In the genomic region with DNA sequence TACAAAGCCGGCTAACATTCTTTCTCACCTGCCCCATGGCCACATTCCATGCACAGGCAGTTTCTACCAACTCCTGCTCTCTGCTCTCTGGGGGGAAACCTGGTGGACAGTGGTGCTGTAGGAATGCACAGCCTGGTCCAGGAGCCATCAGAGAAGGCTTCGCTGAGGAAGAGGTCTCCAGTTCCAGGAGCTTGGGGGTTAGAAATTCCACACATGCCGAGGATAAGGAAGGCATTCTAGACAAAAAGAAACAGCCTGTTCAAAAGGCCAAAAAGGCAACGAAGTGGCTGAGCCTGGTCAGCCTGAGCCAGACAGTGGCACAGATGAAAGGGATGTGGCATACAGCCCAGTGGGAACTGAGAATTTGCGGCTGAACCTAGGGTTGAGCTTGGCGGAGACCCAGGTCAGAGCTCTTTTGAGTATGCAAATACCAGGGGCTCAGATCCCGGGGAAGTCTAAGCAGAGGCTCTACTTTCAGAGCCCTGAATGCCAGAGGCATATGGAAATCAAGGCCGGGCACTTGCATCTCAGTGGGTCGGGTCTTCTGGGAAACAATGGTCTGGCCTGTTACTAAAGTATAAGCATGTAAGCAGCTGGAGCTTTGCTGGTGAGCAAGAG, we compare ENCODE assay signal across 9 mouse cellular contexts. TPM values are rescaled to one million over a fixed set of nuclear protein-coding genes. Genes with fewer than 3 reads are reported as not detected.
DNase-seq lines count a peak whose midpoint lies in the region; ATAC-seq lines count a peak whose summit lies in the region.
"Had no signal": no experiment of that assay in that cellular context is flagged by ENCODE, and none has a peak within 500 bp of the region (broad histone marks: within the 10 kb centered on the region; RNA-seq: fewer than 3 reads in every experiment).

No protein-coding gene starts in this region.

- no peak overlapping the region for H3K4me2 ChIP-seq in kidney, embryonic 15.5 days
- no peak overlapping the region for H3K4me2 ChIP-seq in hindbrain, embryonic 13.5 days
- H3K4me2 ChIP-seq in midbrain, embryonic 16.5 days (ENCODE audit: low read length), result no peak overlapping the region
- no peak overlapping the region for H3K4me2 ChIP-seq in intestine, embryonic 16.5 days (ENCODE audit: low read depth, low read length)

- 0 out of 2 replicates have a peak, but pooled peaks cover 2% of the 10 kb centered on the region for H3K4me1 ChIP-seq in kidney, embryonic 15.5 days
- H3K4me1 ChIP-seq in hindbrain, embryonic 13.5 days (replicated peaks), result peaks cover 4% of the 10 kb centered on the region; the same call in 1 of the 2 replicates
- H3K4me1 ChIP-seq in midbrain, embryonic 16.5 days (ENCODE audit: control insufficient read depth, insufficient read depth, low read length), result no peaks in the 10 kb centered on the region; the same call in 1 of the 2 replicates
- H3K4me1 ChIP-seq in intestine, embryonic 16.5 days (ENCODE audit: control insufficient read depth, insufficient read depth, low read length), result no peaks in the 10 kb centered on the region

- no peak for ATAC-seq in kidney, embryonic 15.5 days (replicated peaks; ENCODE audit: low FRiP score)
- no peak; the same call in 1 of the 2 replicates for ATAC-seq in hindbrain, embryonic 13.5 days (ENCODE audit: low FRiP score)
- peak; percentile 67 for ATAC-seq in midbrain, embryonic 16.5 days
- ATAC-seq in intestine, embryonic 16.5 days, result no peak

- peaks cover 4% of the 10 kb centered on the region; the same call in 1 of the 2 replicates for H3K27me3 ChIP-seq in kidney, embryonic 15.5 days
- H3K27me3 ChIP-seq in hindbrain, embryonic 13.5 days, result 0 out of 2 replicates have a peak, but pooled peaks cover 5% of the 10 kb centered on the region
- H3K27me3 ChIP-seq in midbrain, embryonic 16.5 days (ENCODE audit: control insufficient read depth, insufficient read depth, low read depth, low read length), result no peaks in the 10 kb centered on the region; the same call in 1 of the 2 replicates
- no peaks in the 10 kb centered on the region for H3K27me3 ChIP-seq in intestine, embryonic 16.5 days (replicated peaks; ENCODE audit: control insufficient read depth, insufficient read depth, low read length)

- DNase-seq in kidney, adult 18-20 months, result peak; percentile 9
- DNase-seq in ES-CJ7 (ENCODE audit: low read depth, low spot score), result peak; percentile 60
- peak; percentile 18 for DNase-seq in embryo, embryonic 11 days
- DNase-seq in thymus, postnatal 0 days (ENCODE audit: low spot score), result no peak

- no peak overlapping the region for H3K9ac ChIP-seq in kidney, embryonic 15.5 days
- no peak overlapping the region for H3K9ac ChIP-seq in hindbrain, embryonic 13.5 days
- H3K9ac ChIP-seq in midbrain, embryonic 16.5 days (ENCODE audit: low read depth, low read length), result no peak overlapping the region
- H3K9ac ChIP-seq in intestine, embryonic 16.5 days (ENCODE audit: low read depth, low read length), result no peak overlapping the region

- no peak overlapping the region for H3K4me3 ChIP-seq in kidney, embryonic 15.5 days (replicated peaks)
- no peak overlapping the region for H3K4me3 ChIP-seq in hindbrain, embryonic 13.5 days
- H3K4me3 ChIP-seq in midbrain, embryonic 16.5 days (ENCODE audit: low read depth, low read length), result no peak overlapping the region
- no peak overlapping the region for H3K4me3 ChIP-seq in intestine, embryonic 16.5 days (ENCODE audit: low read length)

- H3K27ac ChIP-seq in kidney, embryonic 15.5 days, result no peak overlapping the region
- peak overlapping the region; percentile 60 for H3K27ac ChIP-seq in hindbrain, embryonic 13.5 days
- no peak overlapping the region for H3K27ac ChIP-seq in midbrain, embryonic 16.5 days (ENCODE audit: low read length)
- H3K27ac ChIP-seq in intestine, embryonic 16.5 days (ENCODE audit: low read length), result no peak overlapping the region
- H3K27ac ChIP-seq: macrophage had no signal

- H3K36me3 ChIP-seq in kidney, embryonic 15.5 days, result no peaks in the 10 kb centered on the region
- no peaks in the 10 kb centered on the region for H3K36me3 ChIP-seq in hindbrain, embryonic 13.5 days
- no peaks in the 10 kb centered on the region for H3K36me3 ChIP-seq in midbrain, embryonic 16.5 days (ENCODE audit: control insufficient read depth, insufficient read depth, low read length)
- H3K36me3 ChIP-seq in intestine, embryonic 16.5 days (ENCODE audit: control insufficient read depth, insufficient read depth, low read length), result no peaks in the 10 kb centered on the region

- WGBS in kidney, embryonic 15.5 days, result 23% methylated on average over 9 of the region's 9 CpGs
- WGBS in hindbrain, embryonic 13.5 days, result 15% methylated on average over 9 of the region's 9 CpGs
- WGBS in midbrain, embryonic 16.5 days, result 8% methylated on average over 9 of the region's 9 CpGs
- WGBS in intestine, embryonic 16.5 days, result 22% methylated on average over 9 of the region's 9 CpGs

- no peaks in the 10 kb centered on the region for H3K9me3 ChIP-seq in kidney, embryonic 15.5 days (replicated peaks)
- H3K9me3 ChIP-seq in hindbrain, embryonic 13.5 days, result no peaks in the 10 kb centered on the region
- no peaks in the 10 kb centered on the region for H3K9me3 ChIP-seq in midbrain, embryonic 16.5 days (replicated peaks; ENCODE audit: control insufficient read depth, low read length, poor library complexity, severe bottlenecking)
- no peaks in the 10 kb centered on the region for H3K9me3 ChIP-seq in intestine, embryonic 16.5 days (ENCODE audit: control insufficient read depth, low read length)

RNA-seq across cellular contexts. Expression of a gene that starts 21.0 kb away (rescaled TPM):
- polyA plus RNA-seq in kidney, embryonic 15.5 days (2015; fragmentation: Nextera tagmentation; extraction: Ambion mirVana), result 90.9 and 93.2 TPM in 2 replicates
- polyA plus RNA-seq in hindbrain, embryonic 13.5 days (2015; fragmentation: Nextera tagmentation; extraction: Ambion mirVana), result 77.2 and 79.3 TPM in 2 replicates
- 84.4 and 85.8 TPM in 2 replicates for polyA plus RNA-seq in midbrain, embryonic 16.5 days (2015; fragmentation: Nextera tagmentation; extraction: Ambion mirVana)
- 95.8 and 101 TPM in 2 replicates for polyA plus RNA-seq in intestine, embryonic 16.5 days (2015; fragmentation: Nextera tagmentation; extraction: Ambion mirVana)
- 32.4 and 34.9 TPM in 2 replicates for polyA plus RNA-seq in thymus, postnatal 0 days (2015; fragmentation: Nextera tagmentation; extraction: Ambion mirVana)

RNA-seq across cellular contexts. Expression of a gene that starts 31.8 kb away (rescaled TPM):
- 5.3 and 5.4 TPM in 2 replicates for polyA plus RNA-seq in kidney, embryonic 15.5 days (2015; fragmentation: Nextera tagmentation; extraction: Ambion mirVana)
- polyA plus RNA-seq in hindbrain, embryonic 13.5 days (2015; fragmentation: Nextera tagmentation; extraction: Ambion mirVana), result 1.7 and 2.2 TPM in 2 replicates
- 3.4 and 4.9 TPM in 2 replicates for polyA plus RNA-seq in midbrain, embryonic 16.5 days (2015; fragmentation: Nextera tagmentation; extraction: Ambion mirVana)
- polyA plus RNA-seq in intestine, embryonic 16.5 days (2015; fragmentation: Nextera tagmentation; extraction: Ambion mirVana), result 5.4 and 6.2 TPM in 2 replicates
- 5.8 and 7.3 TPM in 2 replicates for polyA plus RNA-seq in thymus, postnatal 0 days (2015; fragmentation: Nextera tagmentation; extraction: Ambion mirVana)
